Comparison of ENCODE assay signal across 29 mouse cellular contexts in the genomic region with DNA sequence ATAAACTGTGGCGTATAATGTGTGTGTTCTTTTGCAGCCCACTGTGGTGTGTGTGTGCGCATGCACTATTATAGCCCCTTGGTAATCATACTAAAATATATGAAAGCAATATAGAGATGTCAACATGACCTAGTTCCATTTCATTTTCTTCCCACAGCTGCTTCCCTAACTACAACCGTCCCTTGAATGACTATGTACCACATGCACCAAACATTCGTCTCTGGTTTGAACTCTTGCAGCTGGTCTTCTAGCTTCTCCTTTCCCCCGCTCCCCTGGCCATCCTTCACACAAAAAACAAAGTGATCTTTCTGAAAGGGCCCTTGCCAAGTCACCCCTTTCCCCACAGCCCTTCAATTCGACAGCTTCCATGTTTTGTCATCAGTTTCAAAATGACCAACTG. TPM values are rescaled to one million over a fixed set of nuclear protein-coding genes. Genes with fewer than 3 reads are reported as not detected.
DNase-seq lines count a peak whose midpoint lies in the region; ATAC-seq and TF ChIP-seq lines count a peak whose summit lies in the region.
"Had no signal": no experiment of that assay in that cellular context is flagged by ENCODE, and none has a peak within 500 bp of the region (broad histone marks: within the 10 kb centered on the region; RNA-seq: fewer than 3 reads in every experiment).

No protein-coding gene starts in this region.

- DNase-seq in thymus, adult 2 months = no peak
- DNase-seq in thymus, adult 18-20 months = no peak
- DNase-seq in thymus, postnatal 14 days = peak; percentile 25
- DNase-seq in thymus, postnatal 10 days (ENCODE audit: low spot score in 2 of 2) = no peak
- DNase-seq in heart, embryonic 10.5 days (ENCODE audit: low spot score) = no peak
- DNase-seq: adrenal gland, adult 2 months; adrenal gland, postnatal 10 days; adrenal gland, postnatal 25 days; cerebellum, adult 11 months; cerebellum, adult 18-20 months; cerebellum, adult 8-10 months; cerebellum, adult 9-11 months; cerebellum, postnatal 14 days; cerebellum, postnatal 36 days; embryo, embryonic 11 days had no signal

- TF ChIP-seq POLR2A in thymus, adult 2 months (IDR thresholded peaks at IDR 0.05; ENCODE audit: control insufficient read depth, extremely low read depth, insufficient read depth, low read length, poor library complexity) = no peak

- no peak overlapping the region for H3K4me3 ChIP-seq in thymus, adult 2 months (ENCODE audit: control insufficient read depth, insufficient read depth, low read length)
- H3K4me3 ChIP-seq in heart, embryonic 10.5 days = no peak overlapping the region
- H3K4me3 ChIP-seq: embryonic facial prominence, embryonic 13.5 days; embryonic facial prominence, embryonic 15.5 days; erythroblast, embryonic 14.5 days; forebrain, embryonic 10.5 days; forebrain, embryonic 12.5 days had no signal

- no peak for TF ChIP-seq CTCF in thymus, adult 2 months (IDR thresholded peaks at IDR 0.05; ENCODE audit: borderline replicate concordance, control insufficient read depth, extremely low read depth, insufficient read depth, low read length, poor library complexity)

- 44% methylated on average over 6 of the region's 6 CpGs for WGBS in thymus, adult 2 months
- WGBS in heart, embryonic 10.5 days = 78% methylated on average over 6 of the region's 6 CpGs

- peaks cover 11% of the 10 kb centered on the region for H3K4me1 ChIP-seq in thymus, adult 2 months (replicated peaks; ENCODE audit: control insufficient read depth, insufficient read depth, low read length)
- no peaks in the 10 kb centered on the region for H3K4me1 ChIP-seq in heart, embryonic 10.5 days
- H3K4me1 ChIP-seq: embryonic facial prominence, embryonic 13.5 days; embryonic facial prominence, embryonic 15.5 days; forebrain, embryonic 10.5 days; forebrain, embryonic 12.5 days had no signal

- H3K27ac ChIP-seq in thymus, adult 2 months (ENCODE audit: control insufficient read depth, insufficient read depth, low read length) = peak overlapping the region; percentile 4; the same call in 1 of the 2 replicates
- H3K27ac ChIP-seq in heart, embryonic 10.5 days = no peak overlapping the region
- H3K27ac ChIP-seq: embryonic facial prominence, embryonic 13.5 days; embryonic facial prominence, embryonic 15.5 days; forebrain, embryonic 10.5 days; forebrain, embryonic 12.5 days had no signal

- H3K27me3 ChIP-seq in thymus, adult 2 months (ENCODE audit: control insufficient read depth, insufficient read depth, low read length) = no peaks in the 10 kb centered on the region
- no peaks in the 10 kb centered on the region for H3K27me3 ChIP-seq in heart, embryonic 10.5 days (ENCODE audit: insufficient read depth, poor library complexity, severe bottlenecking)
- H3K27me3 ChIP-seq: embryonic facial prominence, embryonic 15.5 days had no signal

- ATAC-seq in megakaryocyte progenitor cell, adult 5-6 weeks (replicated peaks; ENCODE audit: poor library complexity) = peak; percentile 24; the same call in 1 of the 2 replicates
- ATAC-seq: forebrain, embryonic 14.5 days had no signal

- no peaks in the 10 kb centered on the region for H3K9me3 ChIP-seq in heart, embryonic 10.5 days
- H3K9me3 ChIP-seq: embryonic facial prominence, embryonic 13.5 days; embryonic facial prominence, embryonic 15.5 days; forebrain, embryonic 10.5 days; forebrain, embryonic 12.5 days had no signal

- no peaks in the 10 kb centered on the region for H3K36me3 ChIP-seq in thymus, adult 2 months (ENCODE audit: control insufficient read depth, insufficient read depth, low read length)
- no peaks in the 10 kb centered on the region for H3K36me3 ChIP-seq in heart, embryonic 10.5 days
- H3K36me3 ChIP-seq: embryonic facial prominence, embryonic 13.5 days; embryonic facial prominence, embryonic 15.5 days; forebrain, embryonic 10.5 days; forebrain, embryonic 12.5 days had no signal

RNA-seq across cellular contexts. Expression of a gene that starts 21.9 kb away (rescaled TPM):
- 15.1 and 19.1 TPM in 2 replicates for polyA plus RNA-seq in thymus, adult 2 months (2012; rRNA removed)
- total RNA-seq in megakaryocyte progenitor cell, adult 5-6 weeks (2015) = 0.59 and 1.4 TPM in 2 replicates
- total RNA-seq in megakaryocyte progenitor cell, adult 5-6 weeks (2017) = not detected in 2 replicates
- 0.10 and 0.14 TPM in 2 replicates for polyA plus RNA-seq in heart, embryonic 10.5 days (2016; fragmentation: Nextera tagmentation; extraction: Ambion mirVana)
- total RNA-seq: common myeloid progenitor, adult 5-6 weeks; MEL had no signal
- polyA plus RNA-seq: embryonic facial prominence, embryonic 11.5 days had no signal

RNA-seq across cellular contexts. Expression of a gene that starts 47.3 kb away (rescaled TPM):
- polyA plus RNA-seq in thymus, adult 2 months (2012; rRNA removed) = not detected in 2 replicates
- total RNA-seq in megakaryocyte progenitor cell, adult 5-6 weeks (2015) = not detected in 2 replicates
- total RNA-seq in megakaryocyte progenitor cell, adult 5-6 weeks (2017) = not detected in 2 replicates
- polyA plus RNA-seq in heart, embryonic 10.5 days (2016; fragmentation: Nextera tagmentation; extraction: Ambion mirVana) = not detected in 2 replicates
- total RNA-seq: adrenal gland, adult 2 months; adrenal gland, postnatal 10 days; adrenal gland, postnatal 25 days; adrenal gland, postnatal 4 days; common myeloid progenitor, adult 5-6 weeks; ES-E14; MEL had no signal
- polyA plus RNA-seq: adrenal gland, adult 2 months; brain, embryonic 14.5 days; C2C12; embryonic facial prominence, embryonic 11.5 days; embryonic facial prominence, embryonic 13.5 days; embryonic facial prominence, embryonic 15.5 days; erythroblast, embryonic 14.5 days; forebrain, embryonic 10.5 days; forebrain, embryonic 12.5 days; forebrain, embryonic 14.5 days had no signal

Comparison
In these comparisons a context has a peak if more than half of its experiments do, and no peak if none do; other contexts are left out.
1. RNA of a gene that starts 21.9 kb away (polyA plus RNA-seq): 15.1 to 19.1 TPM in thymus, adult 2 months; 0.10 to 0.14 TPM in heart, embryonic 10.5 days; every median in the first group is over 10 times any median in the second.